Mouse (Mus musculus): ENCODE data around the gene Gpc6. TPM values are rescaled to one million over a fixed set of nuclear protein-coding genes. Genes with fewer than 3 reads are reported as not detected.

The Gpc6 gene
- polyA plus RNA-seq, 1 experiment from 2014 or later, result 37.7 TPM

- WGBS, result 67% methylated on average over 4 of the region's 4 CpGs
- Histone ChIP-seq H3K36me3 (no peaks in the 10 kb centered on the region), H3K9me3 (replicated peaks) (no peaks in the 10 kb centered on the region), H3K27me3 (ENCODE audit: low read depth, poor library complexity, severe bottlenecking) (no peaks in the 10 kb centered on the region), H3K4me3 (no peak overlapping the region), H3K4me1 (no peaks in the 10 kb centered on the region), H3K27ac (replicated peaks) (no peak overlapping the region)
- DNase-seq (ENCODE audit: low spot score), result no peak
These were observed 305.4 kb downstream of the Gpc6 start for GRCm38 (mm10) chr14:117230476-117230875.

DNA sequence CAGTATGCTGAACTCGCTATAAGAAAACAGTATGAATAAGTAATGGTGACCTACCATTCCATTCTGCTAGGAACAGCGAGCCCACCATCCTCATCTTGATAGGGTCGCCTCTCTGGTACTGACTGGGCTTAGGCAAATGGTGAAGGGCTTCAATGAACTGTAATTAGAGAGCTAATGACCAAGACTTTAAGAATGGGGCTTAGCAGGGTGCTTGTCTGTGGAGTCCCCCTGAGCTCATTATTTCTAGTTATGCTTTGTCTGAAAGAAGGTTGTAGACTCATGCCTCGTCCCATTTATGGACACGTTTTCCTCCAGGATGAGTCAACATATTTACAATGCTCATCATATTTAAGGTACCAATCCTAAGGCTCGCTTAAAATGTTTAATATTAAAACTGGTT is 313.1 kb downstream of the Gpc6 start:
- DNase-seq (ENCODE audit: low spot score), result no peak
- Histone ChIP-seq H3K4me1 (no peaks in the 10 kb centered on the region), H3K27me3 (ENCODE audit: low read depth, poor library complexity, severe bottlenecking) (no peaks in the 10 kb centered on the region), H3K27ac (replicated peaks) (no peak overlapping the region), H3K4me3 (no peak overlapping the region), H3K36me3 (no peaks in the 10 kb centered on the region), H3K9me3 (replicated peaks) (no peaks in the 10 kb centered on the region)
- 82% methylated on average over 6 of the region's 6 CpGs for WGBS

DNA sequence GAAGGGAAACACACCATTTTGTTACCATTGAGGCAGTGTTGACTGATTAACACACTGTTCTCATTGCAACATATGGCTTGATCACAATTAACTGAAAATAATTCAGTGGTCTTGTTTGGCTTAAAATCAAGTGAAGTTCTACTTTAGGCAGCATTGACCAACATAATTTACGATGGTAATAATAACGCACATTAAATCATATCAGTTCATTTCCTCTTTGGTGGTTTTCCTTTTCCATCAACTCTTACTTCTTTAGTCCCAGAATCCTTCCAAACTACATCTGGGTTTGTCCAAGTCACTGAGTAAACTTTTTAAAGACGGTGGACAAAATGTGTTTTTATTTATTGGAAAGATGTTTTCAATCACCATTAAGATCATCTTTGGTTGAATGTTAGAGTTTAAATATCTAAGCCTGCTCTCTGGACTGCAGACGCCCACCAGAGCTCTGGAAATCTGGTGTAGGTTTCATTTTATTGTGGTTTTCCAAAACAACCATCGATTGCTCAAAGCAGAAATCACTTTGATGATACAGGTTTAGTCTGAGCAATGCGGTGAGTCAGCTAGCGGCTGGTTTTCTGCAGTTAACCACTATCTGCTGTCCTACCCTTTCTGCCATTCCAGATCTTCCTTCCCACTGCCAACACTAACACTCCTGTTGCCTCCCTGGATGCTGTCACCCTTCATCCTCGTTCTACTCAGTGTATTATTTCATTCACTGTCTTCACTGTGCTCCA is 314.7 kb downstream of the Gpc6 start:
- Histone ChIP-seq H3K36me3 (no peaks in the 10 kb centered on the region), H3K4me3 (no peak overlapping the region), H3K4me1 (no peaks in the 10 kb centered on the region), H3K27ac (replicated peaks) (no peak overlapping the region), H3K9me3 (replicated peaks) (no peaks in the 10 kb centered on the region), H3K27me3 (ENCODE audit: low read depth, poor library complexity, severe bottlenecking) (no peaks in the 10 kb centered on the region)
- no peak for DNase-seq (ENCODE audit: low spot score)
- WGBS, result 92% methylated on average over 8 of the region's 8 CpGs

DNA sequence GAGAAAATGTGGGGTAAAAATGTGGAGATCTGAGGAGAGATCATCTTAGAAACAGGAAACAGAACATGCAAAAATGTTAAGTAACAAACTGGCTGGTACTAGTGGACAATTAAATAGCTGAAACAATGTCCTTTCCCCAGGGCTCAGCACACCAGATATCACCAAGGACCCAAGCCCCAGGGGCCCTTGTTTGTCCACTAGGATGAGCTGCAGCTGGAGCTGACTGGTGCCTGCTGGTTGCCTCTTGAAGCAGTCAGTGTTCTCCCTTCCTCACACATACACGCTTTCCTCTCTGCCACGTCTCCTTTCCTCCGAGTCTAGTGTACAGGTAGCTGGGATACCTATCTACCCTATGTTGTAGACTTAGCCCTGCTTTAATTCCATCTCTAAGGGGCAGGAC is 320.5 kb downstream of the Gpc6 start:
- no peaks in the 10 kb centered on the region for H3K9me3 ChIP-seq (replicated peaks)
- 89% methylated on average over 3 of the region's 3 CpGs for WGBS
- DNase-seq (ENCODE audit: low spot score), result no peak
- no peaks in the 10 kb centered on the region for H3K36me3 ChIP-seq
- no peak overlapping the region for H3K27ac ChIP-seq (replicated peaks)
- no peak overlapping the region for H3K4me3 ChIP-seq
- no peaks in the 10 kb centered on the region for H3K27me3 ChIP-seq (ENCODE audit: low read depth, poor library complexity, severe bottlenecking)
- peaks cover 3% of the 10 kb centered on the region; the same call in 1 of the 2 replicates for H3K4me1 ChIP-seq

GRCm38 (mm10) chr14:117256192-117256591 is 331.1 kb downstream of the Gpc6 start:
- no peak for DNase-seq (ENCODE audit: low spot score)
- 89% methylated on average over 4 of the region's 4 CpGs for WGBS
- no peaks in the 10 kb centered on the region for H3K4me1 ChIP-seq
- H3K9me3 ChIP-seq (replicated peaks), result no peaks in the 10 kb centered on the region
- H3K27ac ChIP-seq (replicated peaks), result no peak overlapping the region
- H3K27me3 ChIP-seq (ENCODE audit: low read depth, poor library complexity, severe bottlenecking), result no peaks in the 10 kb centered on the region
- H3K36me3 ChIP-seq, result no peaks in the 10 kb centered on the region
- H3K4me3 ChIP-seq, result no peak overlapping the region

GRCm38 (mm10) chr14:117265653-117266052 is 340.5 kb downstream of the Gpc6 start:
- Histone ChIP-seq H3K4me3 (no peak overlapping the region), H3K36me3 (no peaks in the 10 kb centered on the region), H3K4me1 (peaks cover 19% of the 10 kb centered on the region), H3K9me3 (replicated peaks) (no peaks in the 10 kb centered on the region), H3K27ac (replicated peaks) (no peak overlapping the region), H3K27me3 (ENCODE audit: low read depth, poor library complexity, severe bottlenecking) (no peaks in the 10 kb centered on the region)
- DNase-seq (ENCODE audit: low spot score), result no peak

DNA sequence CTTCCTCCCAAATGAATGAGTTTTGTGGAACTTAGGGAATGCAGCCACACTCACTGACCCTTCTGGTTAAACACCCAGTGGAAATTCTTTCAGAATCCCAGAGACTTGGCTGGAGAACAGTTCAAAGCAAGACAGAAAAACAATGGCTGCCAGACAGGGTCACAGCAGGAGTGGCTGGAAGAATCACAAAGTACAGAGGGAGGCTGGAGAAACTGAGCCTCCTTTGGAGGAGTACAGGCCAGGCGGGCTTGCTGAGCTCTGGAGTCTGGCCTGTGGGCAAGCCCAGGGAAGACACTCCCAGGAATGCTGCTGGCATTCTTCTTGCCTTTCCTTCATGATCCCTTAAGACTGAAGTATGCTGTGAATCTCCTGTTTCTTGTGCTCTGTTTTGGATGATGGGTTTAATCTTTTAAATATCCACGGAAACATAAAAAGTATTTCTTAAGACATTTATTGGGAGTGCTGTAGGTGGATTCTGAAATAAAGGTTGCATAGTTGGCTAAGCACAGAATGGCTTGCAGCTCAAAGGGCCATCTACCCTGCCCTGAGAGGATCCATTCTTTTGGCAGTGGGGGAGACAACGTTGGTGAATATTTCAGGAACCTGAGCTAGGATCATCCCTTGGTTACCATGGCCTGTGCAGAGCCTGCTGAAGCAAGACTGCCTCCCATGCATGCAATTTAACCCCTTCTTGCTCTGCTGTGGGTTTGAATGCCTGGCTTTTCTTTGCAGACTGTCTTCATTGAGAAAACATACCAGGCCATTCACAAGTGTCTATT is 342.9 kb downstream of the Gpc6 start:
- peak; percentile 39 for DNase-seq (ENCODE audit: low spot score)
- WGBS, result 14% methylated on average over 3 of the region's 3 CpGs
- H3K4me1 ChIP-seq, result peaks cover 19% of the 10 kb centered on the region
- H3K27ac ChIP-seq (replicated peaks), result peak overlapping the region; percentile 64
- no peaks in the 10 kb centered on the region for H3K36me3 ChIP-seq
- H3K4me3 ChIP-seq, result no peak overlapping the region
- no peaks in the 10 kb centered on the region for H3K9me3 ChIP-seq (replicated peaks)
- no peaks in the 10 kb centered on the region for H3K27me3 ChIP-seq (ENCODE audit: low read depth, poor library complexity, severe bottlenecking)

DNA sequence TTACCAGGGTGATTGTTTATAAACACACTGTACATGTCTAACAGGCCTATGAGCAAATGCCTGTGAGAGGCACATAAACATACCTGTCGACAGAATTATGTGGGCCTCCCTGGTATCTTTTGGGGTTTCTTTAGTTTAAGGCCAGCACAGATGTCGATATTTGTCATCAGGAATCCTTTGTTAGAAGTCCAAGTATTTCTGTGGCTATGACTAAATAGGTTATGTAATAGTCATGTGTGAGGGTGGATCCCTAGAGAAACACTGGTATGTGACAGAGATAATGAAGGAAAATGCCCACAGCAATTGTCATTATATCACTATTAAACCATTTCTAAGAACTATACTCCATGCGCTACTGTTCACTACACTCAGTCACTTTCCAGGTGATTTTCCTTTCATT is 358.5 kb downstream of the Gpc6 start:
- Histone ChIP-seq H3K27ac (replicated peaks) (no peak overlapping the region), H3K9me3 (replicated peaks) (peaks cover 3% of the 10 kb centered on the region; the same call in 1 of the 2 replicates), H3K4me1 (no peaks in the 10 kb centered on the region), H3K4me3 (no peak overlapping the region), H3K36me3 (peaks cover 9% of the 10 kb centered on the region), H3K27me3 (ENCODE audit: low read depth, poor library complexity, severe bottlenecking) (no peaks in the 10 kb centered on the region)
- no peak for DNase-seq (ENCODE audit: low spot score)
- WGBS, result 95% methylated on average over 3 of the region's 3 CpGs

DNA sequence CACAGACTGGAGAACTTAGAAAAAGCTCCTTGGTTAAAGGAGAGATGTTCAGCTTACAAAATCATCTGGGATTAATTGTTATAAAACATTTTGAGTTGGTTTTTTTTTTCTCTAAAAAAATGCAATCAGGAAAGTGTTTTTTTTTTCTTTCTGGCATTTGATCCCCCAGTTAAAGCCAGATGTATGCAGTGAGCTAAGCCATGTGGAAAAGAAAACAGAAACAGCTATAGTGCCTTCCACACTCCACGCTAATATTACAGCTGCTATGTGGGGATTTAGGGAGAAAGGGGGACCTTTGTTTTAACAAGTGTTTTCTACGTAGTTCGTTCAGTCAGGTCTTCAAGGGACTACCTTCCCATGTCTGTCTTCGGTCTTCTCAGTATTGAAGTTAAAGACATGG is 368.6 kb downstream of the Gpc6 start:
- Histone ChIP-seq H3K27me3 (ENCODE audit: low read depth, poor library complexity, severe bottlenecking) (no peaks in the 10 kb centered on the region), H3K4me3 (no peak overlapping the region), H3K4me1 (peaks cover 9% of the 10 kb centered on the region), H3K36me3 (peaks cover 3% of the 10 kb centered on the region; the same call in 1 of the 2 replicates), H3K27ac (replicated peaks) (no peak overlapping the region), H3K9me3 (replicated peaks) (0 out of 2 replicates have a peak, but pooled peaks cover 5% of the 10 kb centered on the region)
- no peak for DNase-seq (ENCODE audit: low spot score)
- WGBS, result 79% methylated on average over 4 of the region's 4 CpGs

DNA sequence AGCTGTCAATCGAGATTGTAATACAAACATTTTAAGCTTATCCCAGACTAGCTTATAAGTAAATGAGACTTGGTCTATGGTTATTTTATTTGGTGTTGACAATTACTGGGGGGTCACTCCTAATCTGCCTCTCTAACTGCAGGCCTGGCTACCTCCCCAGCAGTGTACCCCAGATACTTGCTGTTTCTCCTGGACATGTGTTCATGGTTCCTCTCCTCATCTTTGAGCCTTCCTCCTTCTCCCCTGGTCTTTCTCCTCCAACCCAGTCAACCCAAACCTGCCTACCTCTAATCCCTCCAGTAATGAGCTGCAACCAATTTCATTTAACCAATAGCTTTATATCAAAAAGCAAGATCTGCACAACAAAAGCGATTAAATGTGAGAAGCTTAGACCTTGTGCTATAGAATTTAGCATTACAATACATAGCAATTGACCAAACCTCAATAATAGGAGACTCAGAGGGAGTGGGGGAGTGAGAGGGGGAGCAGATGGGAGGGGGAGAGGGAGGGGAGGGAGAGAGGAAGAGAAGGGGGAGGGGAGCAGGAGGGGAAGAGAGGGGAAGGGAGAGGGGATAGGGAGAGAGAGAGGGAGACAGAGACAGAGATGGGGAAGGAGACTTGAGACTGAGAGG is 371.2 kb downstream of the Gpc6 start:
- no peak for DNase-seq (ENCODE audit: low spot score)

GRCm38 (mm10) chr14:117301019-117301418 is 375.9 kb downstream of the Gpc6 start:
- H3K36me3 ChIP-seq, result no peaks in the 10 kb centered on the region
- DNase-seq (ENCODE audit: low spot score), result no peak
- 88% methylated on average over 3 of the region's 3 CpGs for WGBS
- peaks cover 28% of the 10 kb centered on the region for H3K4me1 ChIP-seq
- no peaks in the 10 kb centered on the region for H3K27me3 ChIP-seq (ENCODE audit: low read depth, poor library complexity, severe bottlenecking)
- H3K4me3 ChIP-seq, result no peak overlapping the region
- no peak overlapping the region for H3K27ac ChIP-seq (replicated peaks)
- no peaks in the 10 kb centered on the region for H3K9me3 ChIP-seq (replicated peaks)

More for the DNA sequence above, 371.2 kb downstream of the Gpc6 start:
- WGBS, result 80% methylated on average over 2 of the region's 2 CpGs
- Histone ChIP-seq H3K9me3 (replicated peaks) (0 out of 2 replicates have a peak, but pooled peaks cover 5% of the 10 kb centered on the region), H3K4me1 (peaks cover 17% of the 10 kb centered on the region), H3K27ac (replicated peaks) (no peak overlapping the region), H3K4me3 (no peak overlapping the region), H3K27me3 (ENCODE audit: low read depth, poor library complexity, severe bottlenecking) (no peaks in the 10 kb centered on the region), H3K36me3 (peaks cover 3% of the 10 kb centered on the region; the same call in 1 of the 2 replicates)

GRCm38 (mm10) chr14:117303901-117304722 is 379.0 kb downstream of the Gpc6 start:
- Histone ChIP-seq H3K27me3 (ENCODE audit: low read depth, poor library complexity, severe bottlenecking) (no peaks in the 10 kb centered on the region), H3K27ac (replicated peaks) (no peak overlapping the region), H3K4me1 (peaks cover 20% of the 10 kb centered on the region), H3K4me3 (no peak overlapping the region), H3K9me3 (replicated peaks) (no peaks in the 10 kb centered on the region), H3K36me3 (no peaks in the 10 kb centered on the region)
- WGBS, result 72% methylated on average over 8 of the region's 8 CpGs
- no peak for DNase-seq (ENCODE audit: low spot score)

All from midbrain, embryonic 10.5 days (tissue).